14 mouse cellular contexts compared by ENCODE assay signal in genomic region chr2:35880362-35880761, GRCm38 (mm10).
DNase-seq lines count a peak whose midpoint lies in the region; ATAC-seq and TF ChIP-seq lines count a peak whose summit lies in the region.
"Had no signal": no experiment of that assay in that cellular context is flagged by ENCODE, and none has a peak within 500 bp of the region (broad histone marks: within the 10 kb centered on the region; RNA-seq: fewer than 3 reads in every experiment).

No protein-coding gene starts in this region.

- intact Hi-C loops in left cerebral cortex, postnatal 4 days (cut with DNase I), result no loop called here

- no peaks in the 10 kb centered on the region for H3K9me3 ChIP-seq in intestine, embryonic 14.5 days (ENCODE audit: control insufficient read depth, low read length)
- H3K9me3 ChIP-seq in intestine, postnatal 0 days (ENCODE audit: control insufficient read depth), result no peaks in the 10 kb centered on the region
- H3K9me3 ChIP-seq in limb, embryonic 10.5 days (replicated peaks), result no peaks in the 10 kb centered on the region
- H3K9me3 ChIP-seq: heart, embryonic 13.5 days; limb, embryonic 13.5 days; neural tube, embryonic 12.5 days had no signal

- no peak for ATAC-seq in intestine, embryonic 14.5 days (replicated peaks; ENCODE audit: low FRiP score, low TSS enrichment, low read depth)
- no peak for ATAC-seq in intestine, postnatal 0 days

- H3K4me2 ChIP-seq in intestine, embryonic 14.5 days (ENCODE audit: low read length), result no peak overlapping the region
- H3K4me2 ChIP-seq in intestine, postnatal 0 days (replicated peaks; ENCODE audit: low read depth), result no peak overlapping the region
- H3K4me2 ChIP-seq: heart, embryonic 13.5 days; limb, embryonic 13.5 days; neural tube, embryonic 12.5 days had no signal

- no peaks in the 10 kb centered on the region for H3K27me3 ChIP-seq in intestine, embryonic 14.5 days (replicated peaks; ENCODE audit: control insufficient read depth, insufficient read depth, low read length)
- no peaks in the 10 kb centered on the region for H3K27me3 ChIP-seq in intestine, postnatal 0 days (replicated peaks; ENCODE audit: control insufficient read depth, insufficient read depth, low read length)
- no peaks in the 10 kb centered on the region for H3K27me3 ChIP-seq in spleen, adult 2 months (ENCODE audit: control insufficient read depth, insufficient read depth, low read length)
- H3K27me3 ChIP-seq in limb, embryonic 10.5 days (ENCODE audit: low read depth, poor library complexity, severe bottlenecking), result peaks cover 14% of the 10 kb centered on the region; the same call in 1 of the 2 replicates
- H3K27me3 ChIP-seq: neural tube, embryonic 12.5 days had no signal

- DNase-seq in intestine, embryonic 14.5 days (ENCODE audit: low spot score), result no peak
- no peak for DNase-seq in spleen, adult 2 months (ENCODE audit: low read depth in 1 of 2, low spot score in 2 of 2)
- DNase-seq in spleen, postnatal 4 days (ENCODE audit: low spot score in 2 of 2), result no peak
- no peak for DNase-seq in limb, embryonic 10.5 days (ENCODE audit: low spot score)
- no peak for DNase-seq in urinary bladder, postnatal 4 days (ENCODE audit: low spot score in 2 of 2)
- no peak for DNase-seq in left cerebral cortex, postnatal 4 days
- DNase-seq: cerebellum, adult 2 months; kidney, adult 8-10 months; lung, adult 18-20 months; retina, postnatal 1 day had no signal

- no peak for TF ChIP-seq CTCF in intestine, postnatal 0 days (IDR thresholded peaks at IDR 0.05; ENCODE audit: low read depth)
- no peak for TF ChIP-seq CTCF in spleen, adult 2 months (IDR thresholded peaks at IDR 0.05; ENCODE audit: extremely low read depth, insufficient read depth, insufficient read length, insufficient replicate concordance)

- peak overlapping the region; percentile 74 for H3K27ac ChIP-seq in intestine, embryonic 14.5 days (ENCODE audit: low read depth)
- H3K27ac ChIP-seq in intestine, postnatal 0 days (ENCODE audit: low read depth, low read length), result no peak overlapping the region
- peak overlapping the region; percentile 3; the same call in 1 of the 2 replicates for H3K27ac ChIP-seq in spleen, adult 2 months (ENCODE audit: insufficient read depth, low read length)
- 0 out of 2 replicates have a peak overlapping the region, but pooled peaks have one; percentile 17 for H3K27ac ChIP-seq in limb, embryonic 10.5 days
- H3K27ac ChIP-seq: heart, embryonic 13.5 days; limb, embryonic 13.5 days; neural tube, embryonic 12.5 days had no signal

- H3K36me3 ChIP-seq in intestine, embryonic 14.5 days (ENCODE audit: control insufficient read depth, insufficient read depth, low read length), result no peaks in the 10 kb centered on the region
- no peaks in the 10 kb centered on the region for H3K36me3 ChIP-seq in intestine, postnatal 0 days (ENCODE audit: control insufficient read depth, insufficient read depth)
- no peaks in the 10 kb centered on the region for H3K36me3 ChIP-seq in spleen, adult 2 months (ENCODE audit: control insufficient read depth, insufficient read depth, low read length)
- no peaks in the 10 kb centered on the region for H3K36me3 ChIP-seq in limb, embryonic 10.5 days
- H3K36me3 ChIP-seq: heart, embryonic 13.5 days; limb, embryonic 13.5 days; neural tube, embryonic 12.5 days had no signal

- peaks cover 7% of the 10 kb centered on the region for H3K4me1 ChIP-seq in intestine, embryonic 14.5 days (replicated peaks; ENCODE audit: control insufficient read depth, insufficient read depth, low read length)
- H3K4me1 ChIP-seq in intestine, postnatal 0 days (replicated peaks; ENCODE audit: control insufficient read depth, insufficient read depth, low read length), result no peaks in the 10 kb centered on the region
- no peaks in the 10 kb centered on the region for H3K4me1 ChIP-seq in spleen, adult 2 months (ENCODE audit: control insufficient read depth, insufficient read depth, insufficient read length)
- H3K4me1 ChIP-seq in limb, embryonic 10.5 days, result peaks cover 16% of the 10 kb centered on the region

- H3K4me3 ChIP-seq in intestine, embryonic 14.5 days (ENCODE audit: low read depth, low read length), result no peak overlapping the region
- H3K4me3 ChIP-seq in intestine, postnatal 0 days (ENCODE audit: low read depth, low read length), result no peak overlapping the region
- no peak overlapping the region for H3K4me3 ChIP-seq in spleen, adult 2 months (ENCODE audit: extremely low read depth, insufficient read depth, insufficient read length)
- H3K4me3 ChIP-seq in limb, embryonic 10.5 days, result no peak overlapping the region
- H3K4me3 ChIP-seq: heart, embryonic 13.5 days; limb, embryonic 13.5 days; neural tube, embryonic 12.5 days had no signal

- 55% methylated on average over 7 of the region's 7 CpGs for WGBS in intestine, embryonic 14.5 days
- 56% methylated on average over 7 of the region's 7 CpGs for WGBS in intestine, postnatal 0 days
- 86% methylated on average over 7 of the region's 7 CpGs for WGBS in spleen, adult 2 months
- WGBS in limb, embryonic 10.5 days, result 54% methylated on average over 7 of the region's 7 CpGs

- H3K9ac ChIP-seq in intestine, embryonic 14.5 days (ENCODE audit: low read length), result no peak overlapping the region
- H3K9ac ChIP-seq in intestine, postnatal 0 days (ENCODE audit: low read depth, low read length), result no peak overlapping the region
- H3K9ac ChIP-seq: heart, embryonic 13.5 days; limb, embryonic 13.5 days; neural tube, embryonic 12.5 days had no signal

- no peak for TF ChIP-seq POLR2A in spleen, adult 2 months (IDR thresholded peaks at IDR 0.05; ENCODE audit: low read depth, low read length)
